Mouse (Mus musculus): ENCODE data around the gene Dnajb4. TPM values are rescaled to one million over a fixed set of nuclear protein-coding genes. Genes with fewer than 3 reads are reported as not detected.

The Dnajb4 gene
- polyA plus RNA-seq, 1 experiment from 2014 or later: 41.3 TPM

GRCm38 (mm10) chr3:152160607-152161006 lies 49.5 kb downstream of the Dnajb4 start:
- no peaks in the 10 kb centered on the region for H3K4me1 ChIP-seq (ENCODE audit: control insufficient read depth, insufficient read depth, low read length)
- H3K27ac ChIP-seq (replicated peaks; ENCODE audit: low read depth, low read length): no peak overlapping the region
- no peak overlapping the region for H3K9ac ChIP-seq (replicated peaks; ENCODE audit: low read length)
- H3K4me2 ChIP-seq (ENCODE audit: low read length): no peak overlapping the region
- 61% methylated on average over 4 of the region's 4 CpGs for WGBS
- ATAC-seq (ENCODE audit: low FRiP score, low TSS enrichment): no peak
- no peaks in the 10 kb centered on the region for H3K9me3 ChIP-seq (ENCODE audit: control insufficient read depth, low read length)
- peaks cover 3% of the 10 kb centered on the region; the same call in 1 of the 2 replicates for H3K27me3 ChIP-seq (ENCODE audit: control insufficient read depth, insufficient read depth, low read length)
- no peak overlapping the region for H3K4me3 ChIP-seq (replicated peaks; ENCODE audit: low read depth, low read length)
- no peaks in the 10 kb centered on the region for H3K36me3 ChIP-seq (ENCODE audit: control insufficient read depth, insufficient read depth, low read length)
- no peak for DNase-seq

GRCm38 (mm10) chr3:152159321-152159720 lies 50.8 kb downstream of the Dnajb4 start:
- H3K36me3 ChIP-seq (ENCODE audit: control insufficient read depth, insufficient read depth, low read length): no peaks in the 10 kb centered on the region
- ATAC-seq (ENCODE audit: low FRiP score, low TSS enrichment) (no peak), DNase-seq (no peak)
- no peaks in the 10 kb centered on the region for H3K9me3 ChIP-seq (ENCODE audit: control insufficient read depth, low read length)
- H3K4me2 ChIP-seq (ENCODE audit: low read length): no peak overlapping the region
- H3K27ac ChIP-seq (replicated peaks; ENCODE audit: low read depth, low read length): no peak overlapping the region
- H3K9ac ChIP-seq (replicated peaks; ENCODE audit: low read length): no peak overlapping the region
- H3K4me3 ChIP-seq (replicated peaks; ENCODE audit: low read depth, low read length): no peak overlapping the region
- H3K4me1 ChIP-seq (ENCODE audit: control insufficient read depth, insufficient read depth, low read length): no peaks in the 10 kb centered on the region
- no peaks in the 10 kb centered on the region for H3K27me3 ChIP-seq (ENCODE audit: control insufficient read depth, insufficient read depth, low read length)

DNA sequence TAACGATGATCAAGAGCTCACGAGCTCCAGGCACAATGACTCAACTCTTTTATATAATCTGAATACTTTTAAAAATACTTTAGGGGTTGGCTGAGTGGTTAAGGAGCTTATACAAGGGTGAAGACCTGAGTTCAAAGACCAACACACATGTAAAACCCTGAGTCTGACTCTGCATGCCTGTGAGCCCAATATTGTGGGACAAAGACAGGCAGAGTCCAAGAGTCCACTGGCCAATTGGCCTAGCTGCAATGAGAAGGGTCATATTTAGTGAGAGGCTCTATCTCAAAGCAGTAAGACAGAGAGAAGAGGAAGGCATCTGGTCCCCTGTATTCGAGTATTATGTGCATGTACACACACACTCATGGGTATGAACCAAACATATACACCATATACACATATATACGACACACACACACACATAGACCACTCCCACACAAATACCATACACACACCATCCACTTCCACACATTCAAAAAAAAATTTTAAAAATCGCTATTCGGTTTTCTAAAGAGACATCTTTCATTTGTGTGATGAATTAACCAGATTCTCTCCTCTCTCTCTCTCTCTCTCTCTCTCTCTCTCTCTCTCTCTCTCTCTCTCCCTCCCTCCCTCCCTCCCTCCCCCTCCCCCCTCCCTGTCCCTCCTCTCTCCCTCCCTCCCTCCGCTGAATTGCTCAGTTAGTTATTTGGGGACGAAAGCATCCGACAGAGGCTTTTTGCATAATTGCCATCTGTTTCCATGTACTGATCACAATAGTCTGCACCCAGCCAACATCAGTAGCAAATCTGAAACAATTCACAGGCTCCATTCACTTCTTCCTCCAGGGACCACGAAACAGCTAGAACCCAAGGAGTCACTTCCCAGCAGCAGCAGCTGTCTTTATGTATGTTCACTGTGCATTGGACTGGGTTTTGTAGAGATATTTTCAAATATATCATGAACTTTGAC lies 51.5 kb downstream of the Dnajb4 start:
- DNase-seq (peak; percentile 49), ATAC-seq (ENCODE audit: low FRiP score, low TSS enrichment) (peak; percentile 44; the same call in 1 of the 2 replicates)
- Histone ChIP-seq H3K36me3 (ENCODE audit: control insufficient read depth, insufficient read depth, low read length) (no peaks in the 10 kb centered on the region), H3K4me3 (replicated peaks; ENCODE audit: low read depth, low read length) (no peak overlapping the region), H3K27me3 (ENCODE audit: control insufficient read depth, insufficient read depth, low read length) (no peaks in the 10 kb centered on the region), H3K9me3 (ENCODE audit: control insufficient read depth, low read length) (no peaks in the 10 kb centered on the region), H3K9ac (replicated peaks; ENCODE audit: low read length) (no peak overlapping the region), H3K27ac (replicated peaks; ENCODE audit: low read depth, low read length) (no peak overlapping the region), H3K4me2 (ENCODE audit: low read length) (no peak overlapping the region), H3K4me1 (ENCODE audit: control insufficient read depth, insufficient read depth, low read length) (no peaks in the 10 kb centered on the region)
- WGBS: 66% methylated on average over 10 of the region's 10 CpGs

DNA sequence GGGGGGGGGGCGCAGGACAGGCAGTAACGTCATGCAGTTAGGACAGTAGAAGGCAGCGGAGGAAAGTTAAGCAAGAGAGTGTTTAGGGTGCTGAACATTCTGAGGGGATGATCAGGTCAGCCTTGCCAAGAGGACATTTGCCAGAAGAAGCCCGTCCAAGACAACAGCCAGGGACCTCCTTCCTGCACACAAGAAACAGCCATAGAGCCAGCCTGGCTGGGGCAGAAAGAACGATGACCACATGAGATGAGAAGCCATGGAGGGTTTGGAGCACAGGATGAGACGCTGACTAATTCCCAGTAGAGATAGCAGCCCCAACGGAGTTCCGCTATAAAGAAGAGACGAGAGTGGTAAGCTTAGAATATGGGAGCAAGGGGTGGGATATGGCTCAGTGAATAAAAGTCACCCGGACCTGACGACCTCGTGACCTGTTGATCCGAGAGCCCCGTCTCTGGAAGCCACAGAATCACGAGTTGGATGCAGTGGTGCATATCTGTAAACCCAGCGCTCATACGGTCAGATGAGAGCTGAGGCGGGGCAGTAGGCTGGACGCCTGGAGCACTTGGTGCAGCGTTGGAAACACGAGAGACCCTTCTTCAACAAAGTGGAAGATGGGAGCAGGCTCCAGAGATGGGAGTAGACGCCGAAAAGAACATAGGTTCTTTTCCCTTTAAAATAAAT lies 53.1 kb downstream of the Dnajb4 start:
- no peak for ATAC-seq (ENCODE audit: low FRiP score, low TSS enrichment)
- WGBS: 49% methylated on average over 23 of the region's 23 CpGs

GRCm38 (mm10) chr3:152155296-152155948 lies 54.7 kb downstream of the Dnajb4 start:
- no peak overlapping the region for H3K4me3 ChIP-seq (replicated peaks; ENCODE audit: low read depth, low read length)
- peak; percentile 13 for DNase-seq
- H3K27ac ChIP-seq (replicated peaks; ENCODE audit: low read depth, low read length): no peak overlapping the region
- H3K27me3 ChIP-seq (ENCODE audit: control insufficient read depth, insufficient read depth, low read length): no peaks in the 10 kb centered on the region
- ATAC-seq (ENCODE audit: low FRiP score, low TSS enrichment): no peak
- no peaks in the 10 kb centered on the region for H3K9me3 ChIP-seq (ENCODE audit: control insufficient read depth, low read length)
- H3K9ac ChIP-seq (replicated peaks; ENCODE audit: low read length): no peak overlapping the region
- no peaks in the 10 kb centered on the region for H3K36me3 ChIP-seq (ENCODE audit: control insufficient read depth, insufficient read depth, low read length)
- WGBS: 48% methylated on average over 11 of the region's 11 CpGs
- H3K4me1 ChIP-seq (ENCODE audit: control insufficient read depth, insufficient read depth, low read length): no peaks in the 10 kb centered on the region
- no peak overlapping the region; the same call in 1 of the 2 replicates for H3K4me2 ChIP-seq (ENCODE audit: low read length)

More for the DNA sequence above, 53.1 kb downstream of the Dnajb4 start:
- Histone ChIP-seq H3K36me3 (ENCODE audit: control insufficient read depth, insufficient read depth, low read length) (no peaks in the 10 kb centered on the region), H3K4me2 (ENCODE audit: low read length) (no peak overlapping the region), H3K27me3 (ENCODE audit: control insufficient read depth, insufficient read depth, low read length) (no peaks in the 10 kb centered on the region), H3K9me3 (ENCODE audit: control insufficient read depth, low read length) (no peaks in the 10 kb centered on the region), H3K4me3 (replicated peaks; ENCODE audit: low read depth, low read length) (no peak overlapping the region), H3K4me1 (ENCODE audit: control insufficient read depth, insufficient read depth, low read length) (no peaks in the 10 kb centered on the region), H3K9ac (replicated peaks; ENCODE audit: low read length) (no peak overlapping the region), H3K27ac (replicated peaks; ENCODE audit: low read depth, low read length) (no peak overlapping the region)
- DNase-seq: no peak

DNA sequence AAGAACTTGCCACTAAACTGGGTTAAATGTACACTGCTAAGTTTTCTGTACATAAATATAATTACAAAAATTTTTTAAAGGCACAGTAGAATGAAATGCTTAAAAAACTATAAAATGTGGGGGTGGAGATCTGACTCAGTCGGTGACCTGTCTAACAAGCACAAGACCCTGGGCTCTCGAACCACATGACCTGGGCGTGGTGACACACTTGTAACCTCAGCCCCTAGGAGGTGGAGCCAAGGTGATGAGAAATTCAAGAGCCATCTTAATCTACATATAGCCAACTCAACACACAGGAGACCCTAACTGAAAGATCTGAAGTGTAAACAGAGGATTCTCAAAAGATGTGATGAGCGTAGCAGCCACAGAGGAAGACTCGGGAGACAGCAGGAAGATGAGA lies 56.0 kb downstream of the Dnajb4 start:
- H3K4me3 ChIP-seq (replicated peaks; ENCODE audit: low read depth, low read length): no peak overlapping the region
- WGBS: 91% methylated on average over 5 of the region's 5 CpGs
- H3K27me3 ChIP-seq (ENCODE audit: control insufficient read depth, insufficient read depth, low read length): no peaks in the 10 kb centered on the region
- no peak overlapping the region for H3K9ac ChIP-seq (replicated peaks; ENCODE audit: low read length)
- no peak for DNase-seq
- H3K4me1 ChIP-seq (ENCODE audit: control insufficient read depth, insufficient read depth, low read length): no peaks in the 10 kb centered on the region
- H3K9me3 ChIP-seq (ENCODE audit: control insufficient read depth, low read length): no peaks in the 10 kb centered on the region
- ATAC-seq (ENCODE audit: low FRiP score, low TSS enrichment): no peak
- H3K36me3 ChIP-seq (ENCODE audit: control insufficient read depth, insufficient read depth, low read length): no peaks in the 10 kb centered on the region
- no peak overlapping the region for H3K27ac ChIP-seq (replicated peaks; ENCODE audit: low read depth, low read length)
- no peak overlapping the region for H3K4me2 ChIP-seq (ENCODE audit: low read length)

- no peak overlapping the region for H3K4me2 ChIP-seq (ENCODE audit: low read length)
- ATAC-seq (ENCODE audit: low FRiP score, low TSS enrichment) (no peak), DNase-seq (no peak)
- H3K4me1 ChIP-seq (ENCODE audit: control insufficient read depth, insufficient read depth, low read length): no peaks in the 10 kb centered on the region
- no peak overlapping the region for H3K4me3 ChIP-seq (replicated peaks; ENCODE audit: low read depth, low read length)
- H3K36me3 ChIP-seq (ENCODE audit: control insufficient read depth, insufficient read depth, low read length): no peaks in the 10 kb centered on the region
- 94% methylated on average over 2 of the region's 2 CpGs for WGBS
- H3K9ac ChIP-seq (replicated peaks; ENCODE audit: low read length): no peak overlapping the region
- no peaks in the 10 kb centered on the region for H3K9me3 ChIP-seq (ENCODE audit: control insufficient read depth, low read length)
- no peak overlapping the region for H3K27ac ChIP-seq (replicated peaks; ENCODE audit: low read depth, low read length)
- H3K27me3 ChIP-seq (ENCODE audit: control insufficient read depth, insufficient read depth, low read length): no peaks in the 10 kb centered on the region
These were observed 57.0 kb downstream of the Dnajb4 start for GRCm38 (mm10) chr3:152153152-152153551.

DNA sequence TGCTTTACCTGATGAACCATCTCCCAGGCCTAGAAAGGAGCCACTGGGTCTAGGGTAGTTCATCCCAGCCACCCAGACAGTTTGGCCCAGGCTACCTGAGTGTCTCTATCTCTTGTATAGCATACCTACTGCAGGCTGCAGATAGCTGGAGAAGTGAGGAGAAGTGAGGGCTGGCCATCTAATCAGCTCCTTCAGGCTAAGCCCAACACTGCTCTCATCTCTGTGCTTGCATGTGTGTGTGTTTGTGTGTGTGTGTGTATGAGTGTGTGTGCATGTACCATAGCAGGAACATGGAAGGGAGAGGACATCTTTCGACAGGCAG lies 57.7 kb downstream of the Dnajb4 start:
- ATAC-seq (ENCODE audit: low FRiP score, low TSS enrichment) (peak; percentile 26; the same call in 1 of the 2 replicates), DNase-seq (no peak)
- Histone ChIP-seq H3K36me3 (ENCODE audit: control insufficient read depth, insufficient read depth, low read length) (no peaks in the 10 kb centered on the region), H3K9me3 (ENCODE audit: control insufficient read depth, low read length) (no peaks in the 10 kb centered on the region), H3K4me1 (ENCODE audit: control insufficient read depth, insufficient read depth, low read length) (no peaks in the 10 kb centered on the region), H3K4me3 (replicated peaks; ENCODE audit: low read depth, low read length) (no peak overlapping the region), H3K4me2 (ENCODE audit: low read length) (no peak overlapping the region), H3K27ac (replicated peaks; ENCODE audit: low read depth, low read length) (no peak overlapping the region), H3K9ac (replicated peaks; ENCODE audit: low read length) (no peak overlapping the region), H3K27me3 (ENCODE audit: control insufficient read depth, insufficient read depth, low read length) (no peaks in the 10 kb centered on the region)
- WGBS: 90% methylated on average over 1 of the region's 1 CpGs

All from midbrain, embryonic 14.5 days (tissue).